Mouse (Mus musculus) CH12.LX (cell line): ENCODE measurements at regions not wholly inside any gene's neighbourhood (a gene's known extent, or its start where the extent isn't known, plus 50 kb on each side); places are given as distances from the start of the nearest gene placed in this dataset.

Experiments used
- DNase-seq: peaks from one replicate; pipeline ENCODE4 v3.0.0-alpha.2; 2013; ENCODE audit errors: extremely low read depth
- H3K27ac ChIP-seq: 2 replicates; pipeline ENCODE4 v1.5.1; 2012; ENCODE audit warnings: low read depth, mild to moderate bottlenecking, control low read depth, moderate library complexity; ENCODE audit not compliant: insufficient read depth
- H3K27me3 ChIP-seq: replicated peaks from 2 replicates; pipeline ENCODE3; 2012; ENCODE audit warnings: inconsistent platforms
- H3K36me3 ChIP-seq, 2 experiments: replicated peaks in 1 of 2; 2 replicates each; pipeline versions ENCODE3 to v1.6.1; 2012; ENCODE audit warnings: inconsistent platforms in 1 of 2, low read length in 1 of 2, mild to moderate bottlenecking in 1 of 2, mixed read lengths in 1 of 2, moderate library complexity in 1 of 2; ENCODE audit not compliant: control insufficient read depth in 1 of 2, insufficient read depth in 1 of 2
- H3K4me1 ChIP-seq, 2 experiments: 2 replicates each; pipeline ENCODE4 v1.6.1; 2012; ENCODE audit warnings: inconsistent platforms in 1 of 2, moderate library complexity in 1 of 2; ENCODE audit not compliant: insufficient read depth in 2 of 2, control insufficient read depth in 1 of 2
- H3K4me2 ChIP-seq: 2 replicates; pipeline ENCODE4 v1.6.1; 2012; ENCODE audit warnings: low read depth, mild to moderate bottlenecking, control low read depth; ENCODE audit not compliant: poor library complexity, insufficient read depth, severe bottlenecking
- H3K4me3 ChIP-seq, 3 experiments: fragments of 150-350 bp in 1 of 3; sonication (generic) in 1 of 3; replicated peaks in 1 of 3; 2 replicates each; pipeline versions ENCODE3 to v1.5.1; 2011 to 2012; ENCODE audit warnings: low read depth in 2 of 3, low read length in 2 of 3, mild to moderate bottlenecking in 2 of 3, moderate library complexity in 2 of 3, control low read depth in 1 of 3, improper control_type of control experiment in 1 of 3, inconsistent platforms in 1 of 3, mixed read lengths in 1 of 3; ENCODE audit not compliant: poor library complexity in 1 of 3
- H3K79me2 ChIP-seq: replicated peaks from 2 replicates; pipeline ENCODE4 v1.6.1; 2012; ENCODE audit warnings: mild to moderate bottlenecking, moderate library complexity; ENCODE audit not compliant: control insufficient read depth, poor library complexity, insufficient read depth, severe bottlenecking; ENCODE audit errors: extremely low read depth
- H3K9ac ChIP-seq: 2 replicates; pipeline ENCODE4 v1.6.1; 2012; ENCODE audit warnings: low read depth, mild to moderate bottlenecking, control low read depth, moderate library complexity; ENCODE audit not compliant: insufficient read depth
- H3K9me3 ChIP-seq: replicated peaks from 2 replicates; pipeline ENCODE3; 2012; ENCODE audit warnings: low read length, inconsistent platforms, mixed read lengths
- BHLHE40 ChIP-seq: IDR thresholded peaks from 2 replicates; pipeline ENCODE4 v1.6.1; 2011; ENCODE audit warnings: mild to moderate bottlenecking, low read depth, low read length, improper control_type of control experiment
- CTCF ChIP-seq, 2 experiments: IDR thresholded peaks in 1 of 2; conservative IDR thresholded peaks in 1 of 2; 2 replicates each; pipeline ENCODE4 v1.5.1; 2011 to 2012; ENCODE audit warnings: low read depth in 2 of 2, low read length in 2 of 2, improper control_type of control experiment in 1 of 2, inconsistent platforms in 1 of 2, mild to moderate bottlenecking in 1 of 2, moderate library complexity in 1 of 2
- ELF1 ChIP-seq: IDR thresholded peaks from 2 replicates; pipeline ENCODE4 v1.6.1; 2014; ENCODE audit warnings: low read depth, mild to moderate bottlenecking, inconsistent platforms, low read length, improper control_type of control experiment
- HCFC1 ChIP-seq: IDR thresholded peaks from 2 replicates; pipeline ENCODE4 v1.6.1; 2012; ENCODE audit warnings: low read depth, mild to moderate bottlenecking, inconsistent platforms, low read length, improper control_type of control experiment
- IRF4 ChIP-seq: IDR thresholded peaks from 2 replicates; pipeline ENCODE4 v1.6.1; 2014; ENCODE audit warnings: low read depth, mild to moderate bottlenecking, inconsistent platforms, low read length, improper control_type of control experiment
- JUND ChIP-seq: conservative IDR thresholded peaks from 2 replicates; pipeline ENCODE4 v1.6.1; 2011; ENCODE audit warnings: low read depth, low read length, improper control_type of control experiment
- KAT2A ChIP-seq: IDR thresholded peaks from 2 replicates; pipeline ENCODE4 v1.6.1; 2012; ENCODE audit warnings: low read length, improper control_type of control experiment, inconsistent platforms; ENCODE audit not compliant: insufficient replicate concordance
- MAX ChIP-seq: IDR thresholded peaks from 2 replicates; pipeline ENCODE4 v1.6.1; 2011; ENCODE audit warnings: low read length, improper control_type of control experiment
- MAZ ChIP-seq: IDR thresholded peaks from 2 replicates; pipeline ENCODE4 v1.6.1; 2012; ENCODE audit warnings: low read depth, mild to moderate bottlenecking, inconsistent platforms, low read length, improper control_type of control experiment, moderate library complexity
- MEF2A ChIP-seq: IDR thresholded peaks from 2 replicates; pipeline ENCODE4 v1.6.1; 2014; ENCODE audit warnings: low read depth, mild to moderate bottlenecking, inconsistent platforms, low read length, improper control_type of control experiment, borderline replicate concordance
- MXI1 ChIP-seq: IDR thresholded peaks from 2 replicates; pipeline ENCODE4 v1.6.1; 2011; ENCODE audit warnings: mild to moderate bottlenecking, low read depth, low read length, improper control_type of control experiment
- MYC ChIP-seq: IDR thresholded peaks from 2 replicates; pipeline ENCODE4 v1.6.1; 2011; ENCODE audit warnings: low read depth, mild to moderate bottlenecking, improper control_type of control experiment, low read length
- NRF1 ChIP-seq: IDR thresholded peaks from 2 replicates; pipeline ENCODE4 v1.6.1; 2014; ENCODE audit warnings: low read depth, mild to moderate bottlenecking, inconsistent platforms, low read length, improper control_type of control experiment, moderate library complexity
- PAX5 ChIP-seq: IDR thresholded peaks from 2 replicates; pipeline ENCODE4 v1.6.1; 2012; ENCODE audit warnings: low read length, inconsistent platforms, mixed read lengths
- POLR2A ChIP-seq: IDR thresholded peaks from 2 replicates; pipeline ENCODE4 v1.6.1; 2011; ENCODE audit warnings: low read depth, mild to moderate bottlenecking, improper control_type of control experiment, low read length
- RCOR1 ChIP-seq: conservative IDR thresholded peaks from 2 replicates; pipeline ENCODE4 v1.6.1; 2012; ENCODE audit warnings: low read depth, mild to moderate bottlenecking, inconsistent platforms, low read length, improper control_type of control experiment
- SMC3 ChIP-seq: IDR thresholded peaks from 2 replicates; pipeline ENCODE4 v1.6.1; 2011; ENCODE audit warnings: low read depth, low read length, improper control_type of control experiment
- TCF12 ChIP-seq: IDR thresholded peaks from 2 replicates; pipeline ENCODE4 v1.6.1; 2014; ENCODE audit warnings: low read depth, mild to moderate bottlenecking, inconsistent platforms, low read length, improper control_type of control experiment
- USF1 ChIP-seq: IDR thresholded peaks from 2 replicates; pipeline ENCODE4 v1.6.1; 2014; ENCODE audit warnings: low read depth, mild to moderate bottlenecking, inconsistent platforms, low read length, improper control_type of control experiment
- USF2 ChIP-seq: conservative IDR thresholded peaks from 2 replicates; pipeline ENCODE4 v1.6.1; 2011; ENCODE audit warnings: low read depth, low read length, improper control_type of control experiment
- ZMIZ1 ChIP-seq: IDR thresholded peaks from 2 replicates; pipeline ENCODE4 v1.6.1; 2012; ENCODE audit warnings: low read depth, mild to moderate bottlenecking, inconsistent platforms, low read length, improper control_type of control experiment
- dilution Hi-C: fragments of 300-500 bp; cut with MboI; formaldehyde crosslinking; loops from 2 replicates; pipeline ENCODE4 v1.14.3; 2020; ENCODE audit warnings: low sequenced_read_pairs; ENCODE audit not compliant: extremely low pct_unique_long_range_greater_than_20kb, extremely low pct_ligation_motif_present
- in situ Hi-C: fragments of 300-500 bp; cut with MboI; formaldehyde crosslinking; loops from 3 replicates; pipeline ENCODE4 v1.14.3; 2019; ENCODE audit warnings: low sequenced_read_pairs, low pct_ligation_motif_present, low pct_unique_long_range_greater_than_20kb, mixed read lengths

DNA sequence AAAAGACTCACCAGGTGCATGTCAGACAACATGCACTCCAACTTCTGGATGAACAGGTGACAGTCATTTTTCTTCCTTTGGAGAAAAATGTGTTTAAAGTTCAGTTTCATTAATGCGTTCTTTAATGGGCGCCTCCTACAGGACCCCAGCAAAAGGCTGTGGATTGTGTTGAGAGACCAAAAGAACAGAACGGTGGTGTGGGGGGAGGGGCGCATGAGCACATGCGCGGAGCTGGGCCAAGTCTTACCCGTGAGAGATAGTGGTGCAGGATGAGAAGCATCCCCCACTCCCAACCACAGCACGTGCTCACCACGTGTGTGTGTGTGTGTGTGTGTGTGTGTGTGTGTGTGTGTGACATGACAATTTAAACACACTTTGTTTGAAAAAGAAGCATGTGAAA lies 371.0 kb downstream of the Plekhb2 start:
- no peaks in the 10 kb centered on the region for H3K79me2 ChIP-seq
- dilution Hi-C loops (no loop called here), in situ Hi-C loops (no loop called here)
- no peak overlapping the region for H3K9ac ChIP-seq
- H3K4me1 ChIP-seq = peaks cover 2 to 5% of the 10 kb centered on the region in 2 experiments; a peak in 3 of 4 replicates
- no peak overlapping the region for H3K27ac ChIP-seq
- no peaks in the 10 kb centered on the region for H3K9me3 ChIP-seq
- H3K4me3 ChIP-seq = no peak overlapping the region
- no peaks in the 10 kb centered on the region for H3K36me3 ChIP-seq
- no peaks in the 10 kb centered on the region for H3K27me3 ChIP-seq
- DNase-seq = no peak
- TF ChIP-seq RCOR1 = no peak
- TF ChIP-seq USF2 = no peak
- no peak for TF ChIP-seq ELF1
- TF ChIP-seq MEF2A = no peak
- TF ChIP-seq MAZ = no peak
- TF ChIP-seq CTCF (conservative IDR thresholded peaks at IDR 0.05 in 1 of 2, IDR thresholded peaks at IDR 0.05 in 1 of 2; ENCODE audit: low read depth in 2 of 2, low read length in 2 of 2) = no peak
- TF ChIP-seq TCF12 = no peak
- no peak for TF ChIP-seq KAT2A
- TF ChIP-seq MXI1 = no peak
- TF ChIP-seq NRF1 = no peak
- TF ChIP-seq MAX = no peak
- no peak for TF ChIP-seq HCFC1
- TF ChIP-seq ZMIZ1 = no peak
- TF ChIP-seq, all 38 proteins: peak for 0
- H3K4me2 ChIP-seq = no peak overlapping the region

DNA sequence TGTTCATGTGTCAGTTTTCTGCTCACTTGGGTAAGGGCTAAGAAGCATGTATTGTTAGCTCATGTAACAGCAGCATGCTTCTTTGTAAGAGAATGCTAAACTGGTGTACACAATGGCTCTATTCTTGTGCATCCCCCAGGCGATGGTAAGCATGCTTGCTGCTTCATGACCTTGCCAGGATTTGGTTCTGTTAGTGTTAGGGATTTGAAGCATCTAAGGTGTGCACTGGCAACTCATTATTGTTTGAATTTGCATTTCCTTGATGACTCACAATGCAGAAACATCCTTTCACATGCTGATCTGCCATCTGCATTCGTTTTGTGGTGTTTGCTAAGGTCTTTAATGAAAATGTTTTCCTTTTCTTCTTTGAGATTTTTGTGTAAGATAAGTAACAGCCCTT lies 382.8 kb downstream of the Plekhb2 start:
- no peaks in the 10 kb centered on the region for H3K36me3 ChIP-seq
- in situ Hi-C loops = no loop called here

More for the DNA sequence above, 382.8 kb downstream of the Plekhb2 start:
- dilution Hi-C loops = no loop called here
- TF ChIP-seq JUND (no peak), MAX (no peak), BHLHE40 (no peak), POLR2A (no peak), CTCF (conservative IDR thresholded peaks at IDR 0.05 in 1 of 2, IDR thresholded peaks at IDR 0.05 in 1 of 2; ENCODE audit: low read depth in 2 of 2, low read length in 2 of 2) (no peak), ZMIZ1 (no peak), MYC (no peak), TCF12 (no peak), PAX5 (no peak), SMC3 (no peak), USF1 (no peak), IRF4 (no peak), HCFC1 (no peak)
- TF ChIP-seq, all 38 proteins: peak for 0
- Histone ChIP-seq H3K4me1 (no peaks in the 10 kb centered on the region), H3K9ac (no peak overlapping the region), H3K79me2 (no peaks in the 10 kb centered on the region), H3K4me2 (no peak overlapping the region), H3K4me3 (no peak overlapping the region), H3K9me3 (peaks cover 4% of the 10 kb centered on the region), H3K27ac (no peak overlapping the region), H3K27me3 (no peaks in the 10 kb centered on the region)
- DNase-seq = no peak
